Mouse (Mus musculus) CH12.LX (cell line): Measurements from ENCODE around the gene Zfp786. TPM values are rescaled to one million over a fixed set of nuclear protein-coding genes. Genes with fewer than 3 reads are reported as not detected.

Experiments
- DNase-seq: peaks from one replicate; pipeline ENCODE4 v3.0.0-alpha.2; 2013; ENCODE audit errors: extremely low read depth
- H3K27ac ChIP-seq: 2 replicates; pipeline ENCODE4 v1.5.1; 2012; ENCODE audit warnings: low read depth, mild to moderate bottlenecking, control low read depth, moderate library complexity; ENCODE audit not compliant: insufficient read depth
- H3K27me3 ChIP-seq: replicated peaks from 2 replicates; pipeline ENCODE3; 2012; ENCODE audit warnings: inconsistent platforms
- H3K36me3 ChIP-seq, 2 experiments: replicated peaks in 1 of 2; 2 replicates each; pipeline versions ENCODE3 to v1.6.1; 2012; ENCODE audit warnings: inconsistent platforms in 1 of 2, low read length in 1 of 2, mild to moderate bottlenecking in 1 of 2, mixed read lengths in 1 of 2, moderate library complexity in 1 of 2; ENCODE audit not compliant: control insufficient read depth in 1 of 2, insufficient read depth in 1 of 2
- H3K4me1 ChIP-seq, 2 experiments: 2 replicates each; pipeline ENCODE4 v1.6.1; 2012; ENCODE audit warnings: inconsistent platforms in 1 of 2, moderate library complexity in 1 of 2; ENCODE audit not compliant: insufficient read depth in 2 of 2, control insufficient read depth in 1 of 2
- H3K4me2 ChIP-seq: 2 replicates; pipeline ENCODE4 v1.6.1; 2012; ENCODE audit warnings: low read depth, mild to moderate bottlenecking, control low read depth; ENCODE audit not compliant: poor library complexity, insufficient read depth, severe bottlenecking
- H3K4me3 ChIP-seq, 3 experiments: fragments of 150-350 bp in 1 of 3; sonication (generic) in 1 of 3; replicated peaks in 1 of 3; 2 replicates each; pipeline versions ENCODE3 to v1.5.1; 2011 to 2012; ENCODE audit warnings: low read depth in 2 of 3, low read length in 2 of 3, mild to moderate bottlenecking in 2 of 3, moderate library complexity in 2 of 3, control low read depth in 1 of 3, improper control_type of control experiment in 1 of 3, inconsistent platforms in 1 of 3, mixed read lengths in 1 of 3; ENCODE audit not compliant: poor library complexity in 1 of 3
- H3K79me2 ChIP-seq: replicated peaks from 2 replicates; pipeline ENCODE4 v1.6.1; 2012; ENCODE audit warnings: mild to moderate bottlenecking, moderate library complexity; ENCODE audit not compliant: control insufficient read depth, poor library complexity, insufficient read depth, severe bottlenecking; ENCODE audit errors: extremely low read depth
- H3K9ac ChIP-seq: 2 replicates; pipeline ENCODE4 v1.6.1; 2012; ENCODE audit warnings: low read depth, mild to moderate bottlenecking, control low read depth, moderate library complexity; ENCODE audit not compliant: insufficient read depth
- H3K9me3 ChIP-seq: replicated peaks from 2 replicates; pipeline ENCODE3; 2012; ENCODE audit warnings: low read length, inconsistent platforms, mixed read lengths
- BHLHE40 ChIP-seq: IDR thresholded peaks from 2 replicates; pipeline ENCODE4 v1.6.1; 2011; ENCODE audit warnings: mild to moderate bottlenecking, low read depth, low read length, improper control_type of control experiment
- CHD1 ChIP-seq: IDR thresholded peaks from 2 replicates; pipeline ENCODE4 v1.6.1; 2012; ENCODE audit warnings: low read depth, low read length, improper control_type of control experiment, inconsistent platforms
- CHD2 ChIP-seq: IDR thresholded peaks from 2 replicates; pipeline ENCODE4 v1.6.1; 2011; ENCODE audit warnings: low read length, improper control_type of control experiment
- E2F4 ChIP-seq: IDR thresholded peaks from 2 replicates; pipeline ENCODE4 v1.6.1; 2011; ENCODE audit warnings: low read depth, low read length, improper control_type of control experiment; ENCODE audit not compliant: insufficient replicate concordance
- ELF1 ChIP-seq: IDR thresholded peaks from 2 replicates; pipeline ENCODE4 v1.6.1; 2014; ENCODE audit warnings: low read depth, mild to moderate bottlenecking, inconsistent platforms, low read length, improper control_type of control experiment
- JUND ChIP-seq: conservative IDR thresholded peaks from 2 replicates; pipeline ENCODE4 v1.6.1; 2011; ENCODE audit warnings: low read depth, low read length, improper control_type of control experiment
- KAT2A ChIP-seq: IDR thresholded peaks from 2 replicates; pipeline ENCODE4 v1.6.1; 2012; ENCODE audit warnings: low read length, improper control_type of control experiment, inconsistent platforms; ENCODE audit not compliant: insufficient replicate concordance
- MAFK ChIP-seq: IDR thresholded peaks from 2 replicates; pipeline ENCODE4 v1.6.1; 2011; ENCODE audit warnings: low read length, improper control_type of control experiment; ENCODE audit not compliant: insufficient replicate concordance
- MAX ChIP-seq: IDR thresholded peaks from 2 replicates; pipeline ENCODE4 v1.6.1; 2011; ENCODE audit warnings: low read length, improper control_type of control experiment
- MAZ ChIP-seq: IDR thresholded peaks from 2 replicates; pipeline ENCODE4 v1.6.1; 2012; ENCODE audit warnings: low read depth, mild to moderate bottlenecking, inconsistent platforms, low read length, improper control_type of control experiment, moderate library complexity
- MXI1 ChIP-seq: IDR thresholded peaks from 2 replicates; pipeline ENCODE4 v1.6.1; 2011; ENCODE audit warnings: mild to moderate bottlenecking, low read depth, low read length, improper control_type of control experiment
- MYC ChIP-seq: IDR thresholded peaks from 2 replicates; pipeline ENCODE4 v1.6.1; 2011; ENCODE audit warnings: low read depth, mild to moderate bottlenecking, improper control_type of control experiment, low read length
- NELFE ChIP-seq: IDR thresholded peaks from 2 replicates; pipeline ENCODE4 v1.6.1; 2011; ENCODE audit warnings: low read depth, low read length, improper control_type of control experiment
- NRF1 ChIP-seq: IDR thresholded peaks from 2 replicates; pipeline ENCODE4 v1.6.1; 2014; ENCODE audit warnings: low read depth, mild to moderate bottlenecking, inconsistent platforms, low read length, improper control_type of control experiment, moderate library complexity
- PAX5 ChIP-seq: IDR thresholded peaks from 2 replicates; pipeline ENCODE4 v1.6.1; 2012; ENCODE audit warnings: low read length, inconsistent platforms, mixed read lengths
- POLR2AphosphoS2 ChIP-seq: IDR thresholded peaks from 2 replicates; pipeline ENCODE4 v1.6.1; 2011; ENCODE audit warnings: low read depth, low read length, improper control_type of control experiment
- RAD21 ChIP-seq: IDR thresholded peaks from 2 replicates; pipeline ENCODE4 v1.6.1; 2011; ENCODE audit warnings: low read depth, mild to moderate bottlenecking, low read length, improper control_type of control experiment, moderate library complexity
- RCOR1 ChIP-seq: conservative IDR thresholded peaks from 2 replicates; pipeline ENCODE4 v1.6.1; 2012; ENCODE audit warnings: low read depth, mild to moderate bottlenecking, inconsistent platforms, low read length, improper control_type of control experiment
- SIN3A ChIP-seq: IDR thresholded peaks from 2 replicates; pipeline ENCODE4 v1.6.1; 2012; ENCODE audit warnings: low read length, improper control_type of control experiment, inconsistent platforms
- SMC3 ChIP-seq: IDR thresholded peaks from 2 replicates; pipeline ENCODE4 v1.6.1; 2011; ENCODE audit warnings: low read depth, low read length, improper control_type of control experiment
- TBP ChIP-seq: conservative IDR thresholded peaks from 2 replicates; pipeline ENCODE4 v1.6.1; 2011; ENCODE audit warnings: low read depth, low read length, improper control_type of control experiment
- TCF12 ChIP-seq: IDR thresholded peaks from 2 replicates; pipeline ENCODE4 v1.6.1; 2014; ENCODE audit warnings: low read depth, mild to moderate bottlenecking, inconsistent platforms, low read length, improper control_type of control experiment
- UBTF ChIP-seq: IDR thresholded peaks from 2 replicates; pipeline ENCODE4 v1.6.1; 2012; ENCODE audit warnings: low read depth, mild to moderate bottlenecking, inconsistent platforms, low read length, improper control_type of control experiment, moderate library complexity
- dilution Hi-C: fragments of 300-500 bp; cut with MboI; formaldehyde crosslinking; loops from 2 replicates; pipeline ENCODE4 v1.14.3; 2020; ENCODE audit warnings: low sequenced_read_pairs; ENCODE audit not compliant: extremely low pct_unique_long_range_greater_than_20kb, extremely low pct_ligation_motif_present
- in situ Hi-C: fragments of 300-500 bp; cut with MboI; formaldehyde crosslinking; loops from 3 replicates; pipeline ENCODE4 v1.14.3; 2019; ENCODE audit warnings: low sequenced_read_pairs, low pct_ligation_motif_present, low pct_unique_long_range_greater_than_20kb, mixed read lengths
- polyA plus RNA-seq: library from polyadenylated mRNA; unstranded; fragments of >175 nt; gene quantifications from 2 replicates; pipeline ENCODE4 v1.2.1, GENCODE M21; 2012; ENCODE audit warnings: low read depth; ENCODE audit not compliant: insufficient read length
- total RNA-seq, 2 experiments: library from RNA; depleted of rRNA; stranded (reverse); fragments of 300-350 nt in 1 of 2; fragments of >200 nt in 1 of 2; gene quantifications; 2 replicates each; pipeline ENCODE4 v1.2.3; 2012 to 2014

Zfp786 gene
- total and polyA plus RNA-seq, 3 experiments: 0.30 to 0.89 (median 0.40) TPM

DNA sequence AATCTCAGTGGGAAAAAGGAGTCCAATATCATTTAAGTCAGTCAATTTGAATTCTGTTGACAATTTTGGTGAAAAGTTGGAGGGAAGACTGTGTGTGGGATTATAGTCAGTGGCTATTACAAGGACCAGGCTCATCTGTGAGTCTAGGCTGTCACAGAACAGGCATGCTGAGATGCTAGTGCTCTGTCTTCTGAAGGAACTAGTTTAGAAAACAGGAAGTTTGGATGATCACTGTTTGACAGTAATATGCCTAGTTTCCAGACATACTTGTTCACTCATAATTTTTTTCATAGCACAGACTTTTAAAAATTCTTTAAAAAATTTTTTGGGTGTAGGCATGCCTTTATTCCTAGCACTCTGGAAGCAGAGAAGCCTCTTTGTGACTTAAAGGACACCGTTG, 10.4 kb upstream of the Zfp786 start:
- peaks cover 12 to 29% of the 10 kb centered on the region in 2 experiments for H3K36me3 ChIP-seq
- H3K4me1 ChIP-seq: peaks cover 0 to 12% of the 10 kb centered on the region in 2 experiments; a peak in 2 of 4 replicates
- H3K9ac ChIP-seq: no peak overlapping the region
- no peak overlapping the region for H3K27ac ChIP-seq
- no peak for DNase-seq
- no peaks in the 10 kb centered on the region for H3K27me3 ChIP-seq
- H3K79me2 ChIP-seq: peaks cover 7% of the 10 kb centered on the region; the same call in 1 of the 2 replicates
- H3K4me3 ChIP-seq: no peak overlapping the region
- dilution Hi-C loops: no loop called here
- TF ChIP-seq MYC (no peak), POLR2AphosphoS2 (no peak), NELFE (no peak), CHD2 (no peak), ELF1 (no peak), TCF12 (no peak), MAX (no peak), TBP (no peak), BHLHE40 (no peak), MXI1 (no peak), JUND (no peak), CHD1 (no peak), SMC3 (no peak)
- no peak overlapping the region for H3K4me2 ChIP-seq
- H3K9me3 ChIP-seq: no peaks in the 10 kb centered on the region
- in situ Hi-C loops: no loop called here

DNA sequence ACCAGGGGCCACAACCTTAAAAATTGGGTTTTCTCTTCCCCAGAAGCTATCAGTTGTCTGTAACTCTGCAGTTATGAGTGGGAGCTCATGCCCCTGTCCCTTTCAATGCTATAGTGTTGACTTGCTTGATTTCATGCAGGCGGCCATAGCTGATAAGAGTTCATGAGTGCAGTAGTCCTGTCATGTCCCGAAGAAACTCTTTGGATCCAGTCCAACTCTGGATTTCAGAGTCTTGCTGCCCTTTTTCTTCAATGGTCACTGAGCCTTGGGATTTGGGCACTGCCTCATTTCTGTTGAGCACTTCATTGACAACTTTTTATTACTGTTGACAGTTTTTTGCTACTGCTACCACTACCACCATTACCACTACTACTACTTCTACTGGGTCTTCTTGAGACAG, 7.0 kb upstream of the Zfp786 start:
- Histone ChIP-seq H3K79me2 (peaks cover 7% of the 10 kb centered on the region; the same call in 1 of the 2 replicates), H3K4me1 (peaks cover 0 to 14% of the 10 kb centered on the region in 2 experiments; a peak in 3 of 4 replicates)
- TF ChIP-seq RAD21 (no peak), SMC3 (no peak), PAX5 (no peak), NRF1 (no peak), UBTF (no peak), KAT2A (no peak), CHD1 (no peak), MAZ (no peak), MAFK (no peak), MYC (no peak), SIN3A (no peak), RCOR1 (no peak), E2F4 (no peak), JUND (no peak)
- TF ChIP-seq, all 38 proteins: peak for 0
- Histone ChIP-seq H3K36me3 (peaks cover 12 to 17% of the 10 kb centered on the region in 2 experiments), H3K27me3 (no peaks in the 10 kb centered on the region), H3K27ac (no peak overlapping the region), H3K4me2 (no peak overlapping the region), H3K9ac (no peak overlapping the region), H3K9me3 (no peaks in the 10 kb centered on the region), H3K4me3 (no peak overlapping the region)
- no peak for DNase-seq
- in situ Hi-C loops: no loop called here
- dilution Hi-C loops: no loop called here
